Mouse (Mus musculus): Measurements from ENCODE around the gene Ptpn14.
"Not testable (repeated sequence)": the region's sequence is repeated elsewhere in the genome, so short reads cannot be mapped to it uniquely, and the experiment has no call there.

The Ptpn14 gene

DNA sequence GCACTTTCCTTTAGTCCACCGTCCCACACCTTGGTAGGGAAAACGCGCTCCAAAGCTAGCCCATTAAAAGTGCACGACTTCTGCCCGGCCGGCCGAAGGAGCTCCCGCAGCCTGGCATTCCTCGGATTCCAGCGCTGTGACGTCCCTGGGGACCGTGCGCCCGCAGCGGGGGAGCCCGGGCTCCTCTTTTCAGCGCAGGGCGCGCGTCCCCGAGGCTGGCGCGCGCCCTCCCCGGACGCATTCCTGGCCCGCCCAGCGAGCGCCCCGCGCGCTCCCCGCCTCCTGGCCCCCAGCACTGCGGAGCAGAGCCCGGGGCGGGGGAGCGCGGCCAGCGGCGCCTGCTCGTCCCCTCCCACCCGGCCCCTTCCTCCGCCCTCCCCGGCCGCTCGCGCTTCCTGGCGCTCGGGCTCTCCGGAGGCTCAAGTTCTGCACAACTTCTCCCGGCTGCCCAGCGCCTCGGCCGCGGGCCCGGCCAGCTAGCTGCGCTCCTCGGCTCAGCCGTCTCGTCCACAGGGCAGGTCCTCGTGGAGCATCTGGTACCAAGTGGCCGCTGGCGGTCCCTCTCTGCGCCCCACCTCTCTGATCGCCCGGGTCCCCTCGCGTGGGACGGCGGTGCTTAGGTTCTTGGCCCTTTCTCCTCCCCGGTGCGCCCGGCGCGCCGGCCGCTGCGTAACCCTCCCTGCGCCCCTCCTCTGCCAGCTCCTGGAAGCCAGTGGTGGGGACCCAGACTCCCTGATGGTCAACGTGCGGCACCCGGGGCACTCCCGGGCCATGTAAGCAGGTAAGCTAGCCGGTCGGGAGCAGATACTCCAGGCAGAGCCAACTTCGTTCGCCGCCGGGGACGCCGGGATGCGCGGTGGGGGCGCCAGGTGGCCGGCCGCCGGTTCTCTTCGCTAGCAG lies at the start of gene Ptpn14:
Gene Ptpn14 (plus strand): TSS at position 385 of the 900 bp plus-strand sequence.
- peak; percentile 91 for DNase-seq (ENCODE audit: low read depth, low spot score)

DNA sequence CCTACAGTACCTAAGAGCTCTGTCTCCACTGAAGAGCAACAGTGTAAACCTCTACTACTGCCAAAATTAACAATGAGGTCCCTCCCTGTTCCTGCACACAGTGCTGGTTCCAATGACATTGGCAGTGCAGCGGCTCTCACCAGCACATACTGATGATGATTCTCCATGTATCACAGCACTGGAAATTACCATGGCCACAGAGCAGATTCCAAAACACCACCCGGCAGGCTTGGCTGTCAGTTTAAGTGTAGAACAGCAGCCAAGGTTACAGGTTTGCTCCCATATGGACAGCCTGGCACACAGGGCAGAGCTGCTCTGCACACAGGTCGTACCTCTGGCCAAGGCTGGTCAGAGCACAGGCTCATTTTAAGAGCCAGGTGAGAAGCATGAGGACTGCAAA lies 48.5 kb upstream of the Ptpn14 start:
- no peak for DNase-seq (ENCODE audit: low read depth, low spot score)

DNA sequence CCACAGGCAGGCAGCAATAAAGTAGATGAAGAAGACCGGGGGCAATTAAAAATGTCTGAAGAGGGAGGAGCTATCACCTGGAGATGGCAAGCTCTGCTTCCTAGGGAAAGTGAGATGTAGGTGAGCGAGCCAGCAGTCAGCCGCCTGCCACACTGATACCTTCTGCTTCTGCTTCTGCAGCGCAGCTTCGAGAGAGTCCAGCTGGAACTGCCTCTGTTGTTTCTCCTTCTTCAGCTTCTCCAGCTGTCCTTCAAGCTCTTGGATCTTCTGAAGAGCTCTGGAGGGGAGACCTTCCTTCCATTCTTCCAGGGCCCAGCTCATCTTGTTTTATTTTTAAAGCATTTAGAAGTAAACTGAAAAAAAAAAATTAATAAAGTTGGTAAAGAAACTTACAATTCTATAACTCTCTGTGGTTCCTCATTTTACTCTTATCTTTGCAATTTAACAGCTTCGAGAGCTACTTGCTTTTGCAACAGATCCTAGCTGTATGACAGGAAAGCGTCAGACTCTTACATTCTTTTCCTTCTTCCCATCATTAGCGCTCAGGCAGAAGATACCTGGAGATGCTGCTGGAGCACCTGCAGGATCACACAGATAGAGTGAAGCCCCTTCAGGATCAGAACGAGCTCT lies 43.2 kb upstream of the Ptpn14 start:
- DNase-seq (ENCODE audit: low read depth, low spot score) = no peak

DNA sequence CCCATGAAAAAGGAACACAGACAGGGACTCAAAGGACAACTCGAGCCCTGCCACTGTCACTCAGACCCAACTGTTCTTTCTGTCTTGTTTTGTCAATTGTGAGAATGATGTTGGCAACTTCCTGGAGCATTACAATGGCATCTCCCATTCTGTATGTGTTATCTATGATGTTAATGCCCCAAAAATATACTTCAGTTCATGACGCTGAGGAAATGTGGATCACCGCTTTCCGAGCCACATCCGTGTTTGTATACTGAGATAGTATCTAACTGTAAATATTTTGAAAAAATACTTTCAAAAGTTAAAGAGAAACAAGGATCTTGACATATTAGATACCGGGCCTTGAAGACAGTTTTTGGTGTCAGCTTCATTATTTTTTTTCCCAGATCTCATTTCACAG lies 42.0 kb upstream of the Ptpn14 start:
- no peak for DNase-seq (ENCODE audit: low read depth, low spot score)

DNA sequence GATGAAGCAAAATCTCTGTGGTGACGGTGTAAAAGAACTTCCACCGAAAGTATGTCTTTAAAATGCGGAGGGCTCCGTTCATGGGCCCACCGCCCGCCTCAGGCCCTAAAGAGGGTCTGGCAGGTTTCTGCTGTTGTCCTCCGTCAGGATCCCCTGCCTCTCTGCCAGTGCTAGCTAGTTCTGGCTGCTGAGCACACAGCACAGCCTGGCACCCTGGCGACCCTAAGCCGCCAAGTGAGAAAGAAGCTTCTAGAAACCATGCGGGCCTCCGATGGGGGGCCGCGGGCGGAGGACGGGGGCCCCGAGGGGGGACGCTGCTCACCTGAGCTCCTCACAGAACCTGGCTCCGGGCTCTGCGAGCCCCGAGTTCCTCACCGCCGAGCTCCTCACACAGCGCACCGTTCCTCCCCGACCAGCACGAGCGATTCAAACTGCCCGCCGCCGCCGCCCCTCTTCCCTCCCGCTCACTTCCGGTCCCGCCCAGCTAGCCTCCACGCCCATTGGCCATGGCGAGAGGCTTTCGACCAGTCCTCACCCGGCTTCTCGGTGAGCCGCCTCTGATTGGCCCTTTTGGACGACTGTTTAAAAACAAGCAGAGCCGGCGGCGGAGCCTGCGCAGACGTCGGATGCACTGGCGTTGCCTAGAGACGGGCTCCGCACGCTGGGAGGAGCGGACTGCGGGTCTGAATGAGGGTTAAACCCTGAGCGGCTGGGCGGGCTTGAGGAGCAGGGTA lies 40.2 kb upstream of the Ptpn14 start, which contains the start of gene Cenpf:
Gene Cenpf (minus strand): TSS at position 433 of the 734 bp plus-strand sequence.
- DNase-seq (ENCODE audit: low read depth, low spot score) = peak; percentile 99

DNA sequence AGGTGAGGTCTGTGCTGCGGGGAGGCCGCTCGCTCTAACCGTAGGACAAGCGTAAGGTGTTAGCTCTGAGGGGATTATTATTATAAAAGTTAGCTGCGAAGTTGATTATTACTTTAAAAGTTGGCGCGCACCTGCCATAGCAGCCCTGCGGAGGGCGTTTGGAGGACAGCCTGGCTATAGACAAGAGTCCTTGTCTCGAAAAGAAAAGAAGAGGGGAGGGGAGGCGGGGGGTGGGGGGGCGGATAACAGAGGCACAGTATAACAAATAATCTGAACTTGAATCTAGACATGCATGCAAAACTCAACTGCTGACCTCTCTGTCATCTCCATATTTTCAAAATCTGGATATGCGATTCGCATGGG lies 39.7 kb upstream of the Ptpn14 start:
- no peak for DNase-seq (ENCODE audit: low read depth, low spot score)

DNA sequence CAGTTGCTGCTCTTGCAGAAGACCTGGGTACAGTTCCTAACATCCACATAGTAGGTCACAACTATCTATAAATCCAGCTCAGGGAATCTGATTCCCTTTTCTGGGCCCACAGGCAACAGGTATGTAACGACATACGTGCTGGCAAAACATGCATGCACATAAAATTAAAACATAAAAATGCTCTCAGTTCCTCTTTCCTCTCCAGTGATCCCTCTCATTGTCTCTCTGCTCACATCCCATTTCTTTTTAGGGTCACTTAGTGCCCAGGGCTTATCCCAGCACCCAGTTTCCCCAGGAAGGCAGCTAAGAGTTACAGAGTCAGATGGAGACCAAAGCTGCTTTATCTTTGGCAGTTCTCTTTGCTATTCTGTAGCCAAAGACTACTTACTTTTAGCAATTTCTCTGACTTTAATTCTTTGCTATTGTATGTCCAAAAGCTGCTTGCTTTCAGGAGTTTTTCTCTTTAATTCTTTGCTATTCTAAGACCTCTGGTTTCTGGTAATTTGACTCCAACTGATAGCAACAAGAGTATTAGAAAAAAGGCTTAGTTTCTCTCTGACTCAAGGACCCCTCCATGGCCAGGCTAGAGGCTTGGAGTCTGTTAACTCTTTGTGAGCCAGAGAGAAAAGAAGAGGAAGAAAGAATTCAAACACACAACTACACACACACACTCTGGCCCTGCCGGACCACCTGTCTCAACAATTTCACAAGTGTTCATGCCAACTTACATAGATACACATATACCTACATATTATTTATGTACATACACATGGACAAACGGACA lies 38.8 kb upstream of the Ptpn14 start:
- no peak for DNase-seq (ENCODE audit: low read depth, low spot score)

DNA sequence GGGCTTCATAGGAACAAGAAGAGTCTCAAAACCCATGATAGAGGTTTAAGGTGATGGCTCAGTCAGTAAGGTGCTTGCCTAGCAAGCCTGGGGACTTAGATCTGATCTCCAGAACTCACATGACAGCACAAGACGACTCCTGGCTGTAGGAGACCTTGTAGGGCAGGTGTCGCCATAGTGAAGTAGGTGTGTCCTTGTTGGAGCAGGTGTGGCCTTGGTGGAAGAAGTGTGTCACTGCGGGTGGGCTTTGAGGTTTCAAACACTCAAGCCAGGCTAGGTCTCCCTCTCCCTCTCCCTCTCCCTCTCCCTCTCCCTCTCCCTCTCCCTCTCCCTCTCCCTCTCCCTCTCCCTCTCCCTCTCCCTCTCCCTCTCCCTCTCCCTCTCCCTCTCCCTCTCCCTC lies 35.6 kb upstream of the Ptpn14 start:
- not testable (repeated sequence) for DNase-seq (ENCODE audit: low read depth, low spot score)

DNA sequence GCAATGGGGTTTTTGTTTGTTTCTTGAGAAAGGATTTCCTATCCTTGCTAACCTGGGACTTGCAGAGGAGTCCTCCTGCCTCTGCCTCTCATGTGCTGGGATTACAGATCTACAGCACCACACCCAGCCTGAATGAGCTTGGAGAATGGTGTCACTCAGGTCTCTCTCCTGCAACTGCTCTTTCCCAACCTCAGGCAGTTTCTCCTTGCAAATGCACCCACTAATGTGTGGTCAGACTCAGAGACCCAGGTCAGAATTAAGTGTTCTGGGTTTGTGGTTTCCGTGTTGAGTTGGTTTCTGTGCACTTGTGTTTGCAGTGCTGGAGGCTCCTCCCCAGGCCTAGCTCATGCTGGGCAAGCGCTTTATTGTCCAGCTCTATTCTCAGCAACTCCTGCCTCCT lies 33.7 kb upstream of the Ptpn14 start:
- DNase-seq (ENCODE audit: low read depth, low spot score) = no peak

DNA sequence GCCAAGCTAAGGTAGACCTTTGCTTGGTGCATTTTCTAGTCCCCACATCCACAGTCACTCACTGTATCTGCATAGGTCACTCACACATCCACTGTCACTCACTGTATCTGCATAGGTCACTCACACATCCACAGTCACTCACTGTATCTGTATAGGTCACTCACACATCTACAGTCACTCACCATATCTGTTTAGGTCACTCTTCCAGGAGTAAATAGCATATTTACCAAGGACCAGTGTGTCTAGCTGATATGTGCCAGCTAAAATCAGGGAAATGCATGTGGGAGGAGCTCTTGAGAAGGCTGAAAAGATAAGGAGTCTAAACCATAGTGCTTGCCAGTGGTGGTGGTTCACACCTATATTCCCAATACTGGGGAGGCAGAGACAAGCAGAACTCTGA lies 32.7 kb upstream of the Ptpn14 start:
- no peak for DNase-seq (ENCODE audit: low read depth, low spot score)

DNA sequence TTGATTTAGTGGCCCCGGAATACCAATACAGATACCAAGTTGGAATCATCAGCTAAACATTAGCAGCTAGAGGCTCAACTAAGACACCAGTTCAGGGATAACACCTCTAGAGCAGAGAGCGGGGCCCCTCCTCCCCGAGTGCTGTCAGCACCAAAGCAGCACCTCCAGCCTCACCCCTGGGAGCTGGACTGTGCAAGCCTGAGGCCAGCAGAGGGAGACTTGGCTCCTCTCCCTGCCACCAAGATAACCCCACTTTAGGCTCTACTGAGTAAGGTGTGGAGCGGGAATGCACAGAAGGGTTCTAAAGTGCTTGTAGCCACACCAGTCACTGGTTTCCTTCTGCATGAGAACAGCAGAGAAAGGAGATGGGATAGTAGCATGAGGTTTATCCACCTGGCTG lies 29.7 kb upstream of the Ptpn14 start:
- DNase-seq (ENCODE audit: low read depth, low spot score) = no peak

DNA sequence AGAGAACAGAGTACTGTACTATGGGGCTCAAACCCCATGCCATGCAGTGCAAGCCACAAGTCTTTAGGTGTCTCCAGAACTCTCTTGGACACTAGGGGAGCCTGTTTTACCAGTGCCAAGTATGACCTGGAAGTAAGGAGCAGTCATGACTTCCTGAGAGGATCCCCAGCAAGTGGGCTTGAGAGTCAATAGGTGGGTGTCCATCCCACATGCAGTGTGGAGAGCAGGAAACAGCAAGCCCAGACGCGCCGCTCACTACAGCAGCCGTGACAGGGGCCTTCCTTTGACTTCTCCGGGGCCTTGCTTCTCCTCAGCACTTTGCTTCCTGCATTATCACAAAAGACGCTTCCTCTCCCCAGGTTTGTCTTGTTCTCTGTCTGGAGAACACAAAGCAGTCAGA lies 27.9 kb upstream of the Ptpn14 start:
- no peak for DNase-seq (ENCODE audit: low read depth, low spot score)

DNA sequence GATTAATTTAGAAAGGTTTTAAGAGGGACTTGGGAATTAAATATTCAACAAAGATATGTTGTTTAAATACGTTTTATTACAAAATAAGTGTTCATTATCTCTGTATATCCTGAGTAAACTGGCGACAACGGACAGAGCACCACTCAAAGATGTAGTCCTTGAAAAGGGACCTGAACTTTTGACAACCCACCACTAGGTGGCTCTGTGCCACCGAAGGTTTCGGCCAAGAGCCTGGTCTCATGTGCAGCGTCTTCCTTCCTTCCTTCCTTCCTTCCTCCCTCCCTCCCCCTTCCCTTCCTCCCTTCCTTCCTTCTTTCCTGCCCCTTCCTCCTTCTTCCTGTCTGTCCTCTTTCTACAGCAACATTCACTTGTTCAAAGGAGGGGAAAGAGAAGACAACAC lies 27.1 kb upstream of the Ptpn14 start:
- peak; percentile 80 for DNase-seq (ENCODE audit: low read depth, low spot score)

DNA sequence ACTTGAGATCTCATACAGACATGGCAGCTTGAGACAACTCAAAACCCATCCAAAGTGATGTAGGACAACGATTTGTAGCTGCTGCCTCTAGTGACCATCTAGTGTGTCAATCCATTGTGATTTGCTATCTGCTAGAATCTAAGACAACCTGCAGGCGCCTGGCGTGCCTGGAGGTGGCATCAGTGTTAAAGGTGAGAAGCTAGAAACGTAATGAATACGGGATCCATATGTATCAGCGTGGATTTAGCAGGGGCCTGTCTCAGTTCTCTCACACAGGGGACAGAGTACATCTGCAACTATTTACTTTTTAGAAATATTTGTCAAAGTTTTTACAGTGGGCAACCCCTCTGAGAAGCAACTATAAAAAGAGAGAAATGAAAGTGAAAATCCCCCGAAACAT lies 24.9 kb upstream of the Ptpn14 start:
- DNase-seq (ENCODE audit: low read depth, low spot score) = no peak

DNA sequence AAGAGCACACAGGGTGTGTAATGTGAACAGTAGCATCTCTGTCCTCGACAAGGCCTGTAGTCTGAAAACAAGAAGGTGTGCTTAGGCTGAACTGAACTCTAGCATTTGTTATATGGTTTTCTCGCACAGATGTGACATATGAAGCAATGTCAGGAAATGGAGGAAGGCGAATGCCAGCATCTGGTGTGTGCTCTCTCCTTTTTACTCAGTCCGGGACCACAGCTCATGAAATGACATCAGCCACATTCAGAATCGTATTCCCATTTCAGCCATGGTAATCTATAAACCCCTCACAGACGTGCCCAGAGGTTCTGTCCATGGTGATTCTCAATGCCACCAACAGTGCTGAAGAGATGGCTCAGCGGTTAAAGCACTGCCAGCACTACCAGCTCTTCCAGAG lies 24.5 kb upstream of the Ptpn14 start:
- DNase-seq (ENCODE audit: low read depth, low spot score) = no peak

DNA sequence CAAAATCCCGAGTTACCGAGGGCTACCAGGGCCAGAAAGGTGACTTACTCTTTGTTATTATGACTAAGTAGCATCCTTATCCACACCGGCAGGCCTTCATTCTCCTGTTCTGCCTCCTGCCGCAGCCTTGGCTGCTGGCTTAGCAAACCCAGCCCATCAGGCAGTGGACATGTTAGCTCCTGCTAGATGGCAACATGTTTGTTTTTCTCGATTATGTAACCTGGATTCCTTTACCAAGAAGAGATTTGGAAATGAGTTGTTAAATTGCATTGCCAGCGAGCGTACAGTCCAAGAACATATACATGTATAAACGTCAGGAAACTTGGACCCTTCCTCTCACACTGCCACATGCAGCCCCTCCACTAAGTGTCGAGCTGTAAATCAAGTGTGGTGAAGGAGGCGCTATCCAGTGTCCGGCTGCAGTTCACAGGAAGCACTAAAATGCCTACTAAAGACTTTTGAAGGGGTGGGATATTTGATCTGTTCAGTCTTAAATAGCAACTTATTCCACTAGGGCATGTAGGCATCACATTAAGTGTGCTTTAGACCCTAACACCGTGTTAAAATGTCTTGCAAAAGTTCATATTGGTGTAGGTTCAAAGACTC lies 21.9 kb upstream of the Ptpn14 start:
- no peak for DNase-seq (ENCODE audit: low read depth, low spot score)

DNA sequence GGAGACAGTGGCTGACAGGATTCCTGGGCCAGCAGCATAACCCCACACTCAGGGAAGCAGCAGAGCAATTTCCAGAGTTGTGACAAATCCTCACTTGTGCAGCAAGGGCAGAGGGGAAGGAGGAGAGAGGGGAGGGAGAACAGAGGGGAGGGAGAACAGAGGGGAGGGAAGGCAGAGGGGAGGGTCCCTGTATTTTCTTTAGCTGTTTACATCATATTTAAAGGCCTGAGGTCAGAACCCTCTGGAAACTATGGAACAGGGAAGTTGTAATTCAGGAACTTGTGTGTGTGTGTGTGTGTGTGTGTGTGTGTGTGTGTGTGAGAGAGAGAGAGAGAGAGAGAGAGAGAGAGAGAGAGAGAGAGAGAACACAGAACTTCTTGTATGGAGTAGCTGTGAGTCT lies 21.1 kb upstream of the Ptpn14 start:
- DNase-seq (ENCODE audit: low read depth, low spot score) = no peak

DNA sequence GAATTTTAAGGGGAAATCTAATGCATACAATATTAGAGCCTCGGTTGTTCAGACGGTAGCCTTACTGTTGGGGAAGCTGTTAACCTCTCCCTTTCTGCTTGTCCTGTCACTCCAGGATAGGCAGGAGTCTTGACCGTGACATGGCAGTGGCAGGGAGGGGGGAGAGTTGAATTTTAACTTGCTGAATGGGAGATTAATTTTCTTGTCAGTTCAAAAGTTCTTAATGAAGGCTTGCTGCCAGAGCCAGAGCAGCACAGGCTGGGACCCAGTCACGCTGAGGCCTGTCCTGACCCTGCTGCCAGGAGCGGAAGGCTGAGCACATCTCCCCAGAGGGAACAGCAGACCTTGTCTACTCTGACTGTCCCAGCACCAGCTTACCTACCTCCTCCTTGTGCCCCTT lies 20.6 kb upstream of the Ptpn14 start:
- no peak for DNase-seq (ENCODE audit: low read depth, low spot score)

DNA sequence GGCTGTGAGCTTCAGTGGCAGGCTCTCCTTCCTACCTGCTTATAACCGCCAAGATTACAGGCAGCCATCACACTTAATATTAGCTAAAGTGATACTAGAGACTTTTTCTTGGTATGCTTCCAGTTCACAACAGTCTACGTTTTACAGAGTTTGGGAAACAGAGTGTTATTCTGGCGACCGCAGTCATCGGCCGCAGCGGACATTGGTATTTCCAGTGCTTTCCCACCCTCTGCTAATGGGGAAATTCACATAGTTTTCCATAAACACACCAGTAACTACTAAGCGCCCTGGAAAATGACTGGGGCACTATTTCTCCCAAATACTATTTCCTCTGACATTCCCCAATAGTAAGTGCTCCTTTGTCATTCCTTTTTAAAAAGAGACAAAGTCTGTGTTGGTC lies 19.1 kb upstream of the Ptpn14 start:
- DNase-seq (ENCODE audit: low read depth, low spot score) = no peak

DNA sequence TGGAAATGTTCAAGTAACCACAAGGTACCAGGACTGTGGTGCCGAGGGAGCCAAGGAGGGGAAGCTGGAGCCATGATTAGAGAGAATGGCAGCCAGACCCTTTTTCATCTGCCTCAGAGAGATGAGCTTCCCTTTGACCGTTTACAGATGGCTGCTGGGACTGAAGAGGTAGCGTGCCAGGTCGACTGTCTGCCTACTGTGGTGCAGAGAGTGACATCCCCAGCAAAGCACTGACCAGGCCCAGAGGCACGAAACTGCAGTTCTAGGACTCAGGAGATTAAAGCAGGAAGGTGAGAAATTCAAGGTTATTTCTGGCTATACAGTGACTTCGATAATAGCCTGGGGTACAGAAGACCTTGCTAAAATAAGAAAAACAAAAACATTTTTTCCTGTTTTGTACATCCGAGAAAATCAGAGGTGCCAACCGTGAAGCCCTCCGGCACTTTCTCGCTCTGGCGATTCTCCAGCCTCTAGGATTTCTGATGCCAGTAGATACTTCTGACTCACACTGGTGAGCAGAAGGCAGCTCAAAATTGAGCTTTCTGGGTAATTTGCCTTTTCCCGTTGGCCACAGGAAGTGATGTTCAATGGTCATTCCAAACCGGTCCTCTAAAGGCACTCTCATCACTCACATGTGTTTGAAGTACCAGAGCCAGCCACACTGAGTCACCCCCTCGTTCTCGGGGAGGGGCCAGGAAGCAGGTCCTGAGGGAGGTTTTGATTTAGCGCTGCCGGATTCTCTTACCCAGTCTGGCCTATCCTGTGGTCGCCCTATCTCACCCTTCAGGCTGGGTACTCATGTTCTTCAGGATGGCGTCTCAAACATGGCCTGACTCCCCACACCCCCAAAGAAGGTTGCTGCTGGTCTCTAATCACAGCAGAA lies 11.9 kb upstream of the Ptpn14 start:
- DNase-seq (ENCODE audit: low read depth, low spot score) = no peak
